Mouse (Mus musculus) embryonic fibroblast, embryonic 13.5 days (primary cell): ENCODE results near the gene Kcnh3.

ENCODE experiments used
- CTCF ChIP-seq: IDR thresholded peaks from 2 replicates; pipeline ENCODE4 v1.5.1; 2011; ENCODE audit warnings: mild to moderate bottlenecking, control low read depth, low read length, moderate library complexity, borderline replicate concordance; ENCODE audit not compliant: insufficient read depth
- POLR2A ChIP-seq: IDR thresholded peaks from 2 replicates; pipeline ENCODE4 v1.6.1; 2011; ENCODE audit warnings: low read depth, mild to moderate bottlenecking, control low read depth, low read length, moderate library complexity

GRCm38 (mm10) chr15:99290586-99290985 is 65.9 kb downstream of the Kcnh3 start:
- TF ChIP-seq CTCF, result no peak
- TF ChIP-seq POLR2A, result no peak
